Comparison of ENCODE assay signal across 17 mouse cellular contexts in genomic region chr11:102496732-102497131, GRCm38 (mm10). TPM values are rescaled to one million over a fixed set of nuclear protein-coding genes. Genes with fewer than 3 reads are reported as not detected.
"Had no signal": no experiment of that assay in that cellular context is flagged by ENCODE, and none has a peak within 500 bp of the region (broad histone marks: within the 10 kb centered on the region; RNA-seq: fewer than 3 reads in every experiment).

No protein-coding gene starts in this region.

- DNase-seq: kidney, postnatal 14 days; kidney, postnatal 4 days; liver; liver, postnatal 0 days; lung, embryonic 14.5 days; retina, postnatal 1 day; right cerebral cortex, postnatal 25 days; thymus, adult 18-20 months; thymus, postnatal 36 days had no signal

- H3K27ac ChIP-seq: limb, embryonic 10.5 days; limb, embryonic 13.5 days; liver, embryonic 14.5 days; macrophage; midbrain, embryonic 12.5 days; midbrain, embryonic 15.5 days; neural tube, embryonic 13.5 days had no signal

- H3K4me3 ChIP-seq: limb, embryonic 10.5 days; limb, embryonic 13.5 days; midbrain, embryonic 12.5 days; midbrain, embryonic 15.5 days; neural tube, embryonic 13.5 days had no signal

RNA-seq across cellular contexts. Expression of gene Fam171a2, which starts 49.2 kb away (rescaled TPM):
- total RNA-seq: neutrophil, adult 5-6 weeks had no signal
